Mouse (Mus musculus) lung, postnatal 0 days (tissue): Measurements from ENCODE around the gene 6430571L13Rik. TPM values are rescaled to one million over a fixed set of nuclear protein-coding genes. Genes with fewer than 3 reads are reported as not detected.

Experiments used
- ATAC-seq: fragments of 200-750 bp; cut with Nextera tagmentation; 2 replicates; pipeline ENCODE4 v1.8.0; 2017; ENCODE audit warnings: moderate library complexity
- DNase-seq: peaks from one replicate; pipeline ENCODE4 v3.0.0-alpha.2; 2016; ENCODE audit warnings: low spot score
- H3K27ac ChIP-seq: fragments of 300-500 bp; sonication (generic); 2 replicates; pipeline ENCODE4 v1.5.1; 2014; ENCODE audit warnings: antibody characterized with exemption, mild to moderate bottlenecking, low read length, mixed read lengths
- H3K27me3 ChIP-seq: fragments of 300-500 bp; sonication (generic); replicated peaks from 2 replicates; pipeline ENCODE4 v1.6.1; 2014; ENCODE audit warnings: low read length, mixed read lengths; ENCODE audit not compliant: insufficient read depth
- H3K36me3 ChIP-seq: fragments of 300-500 bp; sonication (generic); 2 replicates; pipeline ENCODE4 v1.6.1; 2014; ENCODE audit warnings: low read length, mixed read lengths; ENCODE audit not compliant: insufficient read depth
- H3K4me1 ChIP-seq: fragments of 300-500 bp; sonication (generic); 2 replicates; pipeline ENCODE4 v1.6.1; 2014; ENCODE audit warnings: antibody characterized with exemption, low read depth, low read length, mixed read lengths; ENCODE audit not compliant: insufficient read depth
- H3K4me2 ChIP-seq: fragments of 300-500 bp; sonication (generic); replicated peaks from 2 replicates; pipeline ENCODE4 v1.6.1; 2014; ENCODE audit warnings: low read depth, mild to moderate bottlenecking, low read length, moderate library complexity, mixed read lengths
- H3K4me3 ChIP-seq: fragments of 300-500 bp; sonication (generic); 2 replicates; pipeline ENCODE4 v1.5.1; 2014; ENCODE audit warnings: low read depth, low read length
- H3K9ac ChIP-seq: fragments of 300-500 bp; sonication (generic); replicated peaks from 2 replicates; pipeline ENCODE4 v1.6.1; 2014; ENCODE audit warnings: low read depth, mild to moderate bottlenecking
- H3K9me3 ChIP-seq: fragments of 300-500 bp; sonication (generic); 2 replicates; pipeline ENCODE4 v1.6.1; 2016; ENCODE audit warnings: low read length, mixed read lengths
- CTCF ChIP-seq: IDR thresholded peaks from 2 replicates; pipeline ENCODE4 v1.5.1; 2016; ENCODE audit warnings: antibody characterized with exemption, mild to moderate bottlenecking
- EP300 ChIP-seq: IDR thresholded peaks from 2 replicates; pipeline ENCODE4 v1.6.1; 2016; ENCODE audit warnings: antibody characterized with exemption, mild to moderate bottlenecking, control low read depth
- WGBS: fragments of 180-500 bp; shearing (Covaris S2); extraction: QIAGEN DNeasy Blood & Tissue Kit; methylation state at CpG from one replicate; pipeline ENCODE4 v1.1.7; 2014; 5-methylcytosine and 5-hydroxymethylcytosine counted together
- polyA plus RNA-seq: library from polyadenylated mRNA; unstranded; fragments of >200 nt; fragmentation: Nextera tagmentation; extraction: Ambion mirVana; gene quantifications from 2 replicates; pipeline ENCODE4 v1.2.1, GENCODE M21; 2015

6430571L13Rik gene
- polyA plus RNA-seq, 1 experiment from 2014 or later: 0.23 TPM

DNA sequence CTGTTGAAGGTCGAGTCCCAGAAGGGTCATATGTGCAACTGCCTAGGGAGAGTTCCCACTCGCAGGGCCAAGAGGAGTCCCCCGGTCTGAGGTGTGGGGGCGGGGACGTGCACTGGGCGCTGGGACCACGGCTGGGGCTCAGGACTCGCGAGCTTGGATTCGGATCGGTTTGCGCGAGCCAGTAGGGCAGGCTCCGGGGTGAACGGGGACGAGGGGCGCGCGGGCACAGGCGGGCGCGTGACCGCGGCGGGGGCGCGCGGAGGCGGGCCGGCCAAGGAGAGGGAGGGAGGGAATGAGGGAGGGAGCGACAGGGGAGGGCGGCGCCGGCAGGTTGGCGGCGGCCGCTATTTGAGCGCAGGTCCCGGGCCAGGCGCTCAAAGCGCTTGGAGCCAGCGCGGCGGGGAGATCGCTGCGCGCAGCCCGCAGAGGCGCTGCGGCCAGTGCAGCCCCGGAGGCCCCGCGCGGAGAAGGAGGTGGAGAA lies 59.1 kb downstream of the 6430571L13Rik start, which contains the start of gene Cacna2d2:
Cacna2d2 (plus strand) TSS at position 122 of the 481 bp plus-strand sequence.
- DNase-seq: peak; percentile 25
- H3K9ac ChIP-seq: no peak within 1 kb of the TSS
- H3K4me1 ChIP-seq: peaks cover 5% of the 10 kb centered on the region
- H3K27ac ChIP-seq: no peak within 1 kb of the TSS
- peaks cover 55% of the 10 kb centered on the region for H3K27me3 ChIP-seq
- ATAC-seq: peak; percentile 66
- H3K36me3 ChIP-seq: no peaks in the 10 kb centered on the region
- 0% methylated on average over 16 of the region's 54 CpGs for WGBS
- H3K4me2 ChIP-seq: peak within 1 kb of the TSS; percentile 95
- no peak for TF ChIP-seq EP300
- TF ChIP-seq CTCF: no peak
- no peaks in the 10 kb centered on the region for H3K9me3 ChIP-seq
- peak within 1 kb of the TSS; percentile 54 for H3K4me3 ChIP-seq

DNA sequence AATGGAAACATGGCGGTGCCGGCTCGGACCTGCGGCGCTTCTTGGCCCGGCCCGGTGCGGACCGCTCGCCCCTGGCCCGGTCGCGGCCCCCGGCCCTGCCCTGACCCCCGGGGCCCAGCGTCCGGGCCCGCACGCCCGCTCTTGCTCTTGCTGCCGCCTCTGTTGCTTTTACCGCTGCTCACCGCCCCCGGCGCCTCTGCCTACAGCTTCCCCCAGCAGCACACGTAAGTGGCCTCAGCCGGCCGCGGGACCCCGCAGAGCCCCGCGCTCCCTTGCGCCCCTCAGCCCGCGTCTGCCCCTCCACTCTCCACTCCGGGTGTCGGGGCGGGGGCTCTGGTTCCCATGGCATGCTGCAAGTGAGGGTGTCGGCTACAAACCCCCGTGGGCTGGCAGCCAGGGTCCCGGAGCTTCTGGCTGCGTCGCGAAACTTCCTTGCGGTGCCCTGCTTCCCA lies 59.7 kb downstream of the 6430571L13Rik start:
- peak; percentile 28; the same call in 1 of the 2 replicates for ATAC-seq
- H3K4me2 ChIP-seq: peak overlapping the region; percentile 95
- peak overlapping the region; percentile 54 for H3K4me3 ChIP-seq
- DNase-seq: no peak
- peaks cover 5% of the 10 kb centered on the region for H3K4me1 ChIP-seq
- peaks cover 55% of the 10 kb centered on the region for H3K27me3 ChIP-seq
- no peaks in the 10 kb centered on the region for H3K9me3 ChIP-seq
- no peak overlapping the region for H3K9ac ChIP-seq
- WGBS: under 1% methylated on average over 17 of the region's 45 CpGs
- H3K36me3 ChIP-seq: no peaks in the 10 kb centered on the region
- TF ChIP-seq CTCF: no peak
- TF ChIP-seq EP300: no peak
- H3K27ac ChIP-seq: no peak overlapping the region

DNA sequence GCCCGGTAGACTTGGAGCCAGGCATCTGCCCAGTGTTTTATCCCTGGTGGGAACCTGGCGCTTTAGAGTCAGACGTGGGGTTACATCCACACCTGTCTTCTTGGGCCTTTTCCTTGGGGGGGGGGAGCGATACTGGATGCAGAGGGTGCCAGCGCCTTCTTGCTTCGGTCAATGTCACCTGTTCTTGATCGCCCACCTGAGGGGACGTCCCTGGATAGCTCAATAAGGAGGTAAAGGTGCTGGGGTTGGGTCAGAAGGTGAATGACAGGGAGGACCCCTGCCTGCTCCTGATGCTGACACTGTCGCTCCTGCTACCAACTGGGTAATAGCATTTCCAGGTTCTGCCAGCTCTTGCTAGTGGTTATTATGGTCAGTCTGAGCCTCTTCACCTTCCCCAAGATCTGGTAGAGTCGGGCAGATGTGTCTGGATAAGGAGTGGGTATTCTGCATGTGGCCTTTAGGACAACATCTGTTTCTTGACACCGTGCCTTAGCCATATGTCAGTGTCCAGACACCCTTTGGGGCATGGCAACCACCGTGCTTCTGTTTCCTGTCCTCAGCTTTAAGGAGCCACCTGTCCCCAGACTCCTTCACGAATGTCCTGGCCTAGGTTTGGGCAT lies 60.4 kb downstream of the 6430571L13Rik start:
- H3K27ac ChIP-seq: no peak overlapping the region
- H3K4me1 ChIP-seq: peaks cover 5% of the 10 kb centered on the region
- DNase-seq (no peak), ATAC-seq (no peak)
- H3K36me3 ChIP-seq: no peaks in the 10 kb centered on the region
- H3K4me2 ChIP-seq: peak overlapping the region; percentile 95; the same call in 1 of the 2 replicates
- WGBS: 14% methylated on average over 13 of the region's 13 CpGs
- no peaks in the 10 kb centered on the region for H3K9me3 ChIP-seq
- H3K9ac ChIP-seq: no peak overlapping the region
- TF ChIP-seq CTCF (no peak), EP300 (no peak)
- peaks cover 55% of the 10 kb centered on the region for H3K27me3 ChIP-seq
- peak overlapping the region; percentile 54; the same call in 1 of the 2 replicates for H3K4me3 ChIP-seq

Other genes with a start within 250 kb of the 6430571L13Rik start
- gene Dock3, start 108.7 kb upstream of the 6430571L13Rik start, polyA plus RNA-seq: 0.08 TPM in 1 of 2 replicates, not detected in the other
- gene Mapkapk3, start 50.7 kb upstream of the 6430571L13Rik start, polyA plus RNA-seq: 22.9 and 24.6 TPM in 2 replicates
- gene Cish, start 44.6 kb upstream of the 6430571L13Rik start, polyA plus RNA-seq: 49.2 and 52.3 TPM in 2 replicates
- 5.9 and 8.3 TPM in 2 replicates for gene Hemk1, start 2.3 kb upstream of the 6430571L13Rik start, polyA plus RNA-seq
- gene Cacna2d2, start 59.0 kb downstream of the 6430571L13Rik start, polyA plus RNA-seq: 0.04 TPM in 1 of 2 replicates, not detected in the other
- 48.4 and 48.5 TPM in 2 replicates for gene Tmem115, start 193.3 kb downstream of the 6430571L13Rik start, polyA plus RNA-seq
- 29.7 and 34.7 TPM in 2 replicates for gene Cyb561d2, start 201.6 kb downstream of the 6430571L13Rik start, polyA plus RNA-seq
- gene Nprl2, start 201.6 kb downstream of the 6430571L13Rik start, polyA plus RNA-seq: 24.7 and 28.0 TPM in 2 replicates
- gene Zmynd10, start 206.7 kb downstream of the 6430571L13Rik start, polyA plus RNA-seq: 9.1 and 10.7 TPM in 2 replicates
- gene Rassf1, start 211.0 kb downstream of the 6430571L13Rik start, polyA plus RNA-seq: 86.1 and 97.7 TPM in 2 replicates
- 38.1 and 41.5 TPM in 2 replicates for gene Tusc2, start 222.7 kb downstream of the 6430571L13Rik start, polyA plus RNA-seq
- gene Hyal2, start 227.3 kb downstream of the 6430571L13Rik start, polyA plus RNA-seq: 103 and 104 TPM in 2 replicates
- gene Hyal1, start 236.3 kb downstream of the 6430571L13Rik start, polyA plus RNA-seq: 9.7 and 11.0 TPM in 2 replicates
- 17.9 and 22.0 TPM in 2 replicates for gene Naa80, start 238.3 kb downstream of the 6430571L13Rik start, polyA plus RNA-seq
- 1.7 and 2.2 TPM in 2 replicates for gene Hyal3, start 240.2 kb downstream of the 6430571L13Rik start, polyA plus RNA-seq
- 22.4 and 24.1 TPM in 2 replicates for gene Ifrd2, start 247.0 kb downstream of the 6430571L13Rik start, polyA plus RNA-seq